Mouse (Mus musculus): ENCODE data around the gene Abl1. TPM values are rescaled to one million over a fixed set of nuclear protein-coding genes. Genes with fewer than 3 reads are reported as not detected.

Abl1 gene
- total RNA-seq, 2 experiments from 2014 or later: 21.9 to 25.2 TPM

GRCm38 (mm10) chr2:31826094-31827085, 138.2 kb downstream of the Abl1 start:
- peak; percentile 28 for DNase-seq

- no peak for DNase-seq
These were observed 139.7 kb downstream of the Abl1 start for GRCm38 (mm10) chr2:31827877-31828276.

DNA sequence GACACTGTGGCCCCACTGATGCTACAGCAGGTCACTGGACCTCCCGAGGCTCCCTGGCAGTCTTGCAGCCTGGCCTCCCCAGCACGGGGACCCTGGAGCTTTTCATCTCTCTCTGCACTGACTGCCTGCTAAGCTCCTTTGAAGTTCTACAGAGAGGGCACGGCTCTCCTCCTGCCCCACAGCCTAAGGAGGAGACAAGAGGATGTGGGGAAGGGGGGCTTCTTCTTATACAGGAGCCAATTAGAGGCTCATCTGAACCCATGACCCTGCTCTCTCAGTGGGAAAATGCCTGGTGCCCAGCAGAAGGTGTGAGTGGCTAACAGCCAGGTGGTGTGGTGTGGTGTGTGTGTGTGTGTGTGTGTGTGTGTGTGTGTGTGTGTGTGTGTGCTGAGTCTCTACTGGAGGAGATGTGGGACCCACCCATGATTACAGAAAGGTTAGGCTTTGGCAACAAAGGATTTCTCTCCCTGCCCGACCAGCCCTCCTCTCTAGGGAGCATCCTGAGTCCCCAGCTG, 140.2 kb downstream of the Abl1 start:
- no peak for DNase-seq

DNA sequence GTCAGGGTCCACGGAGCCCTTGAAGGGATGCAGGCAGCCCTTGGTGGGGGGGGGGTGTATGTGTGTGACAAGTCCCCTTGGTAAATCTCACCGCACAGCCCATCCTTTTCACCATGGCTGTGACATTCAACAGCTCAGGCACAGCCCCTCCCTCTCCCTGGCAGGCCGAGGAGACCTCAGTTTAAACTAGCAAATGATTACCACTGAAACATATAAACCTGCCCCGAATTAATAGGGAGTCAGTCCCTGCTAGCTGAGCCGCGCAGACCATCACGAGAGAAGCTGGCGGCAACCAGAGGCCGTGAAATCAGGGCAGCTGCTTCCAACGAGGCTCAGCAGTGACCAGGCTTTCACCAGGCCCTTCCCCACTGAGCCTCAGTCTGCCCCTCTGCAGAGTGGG, 147.9 kb downstream of the Abl1 start:
- no peak for DNase-seq

- no peak for DNase-seq
These were observed 148.8 kb downstream of the Abl1 start for GRCm38 (mm10) chr2:31836985-31837384.

- no peak for DNase-seq
These were observed 150.7 kb downstream of the Abl1 start for GRCm38 (mm10) chr2:31838868-31839267.

DNA sequence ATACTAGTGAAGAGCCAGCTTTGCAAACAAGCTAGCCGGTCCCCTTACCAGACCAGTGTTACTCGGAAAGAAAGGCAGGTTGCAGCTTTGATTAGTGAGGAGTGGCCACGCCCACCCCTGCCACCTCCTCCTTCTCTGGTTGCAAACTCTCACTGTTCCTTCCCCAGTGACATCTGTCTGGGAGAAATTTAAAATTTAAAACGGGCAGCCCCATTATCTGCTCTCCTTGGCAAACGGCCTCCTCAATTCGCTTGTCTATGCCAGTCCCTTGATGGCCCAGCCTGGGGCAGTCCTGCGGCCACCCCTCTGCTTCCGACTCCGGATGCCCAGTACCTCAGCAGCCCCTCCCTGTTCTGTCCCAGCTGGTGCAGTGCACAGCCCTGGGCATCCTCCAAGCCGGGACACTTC, 156.6 kb downstream of the Abl1 start:
- DNase-seq: no peak

DNA sequence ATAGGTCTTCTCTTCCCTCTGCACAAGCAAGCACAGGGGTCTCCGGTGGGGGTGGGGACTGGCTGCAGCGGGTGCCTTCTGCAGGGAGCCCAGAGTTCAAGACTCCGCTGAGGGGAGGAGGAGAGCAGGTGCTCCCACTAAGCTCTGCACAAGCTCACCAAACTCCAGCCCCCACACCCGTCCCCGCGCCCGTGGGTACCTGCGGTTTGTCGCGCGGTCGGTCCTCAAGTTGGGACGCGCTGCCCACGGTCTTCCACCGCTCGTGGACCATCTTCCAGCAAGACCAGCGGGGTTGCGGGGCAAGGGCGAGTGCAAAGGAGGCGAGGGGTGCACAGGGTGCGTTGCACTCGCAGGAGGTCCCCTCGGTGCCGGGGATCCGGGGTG, 157.3 kb downstream of the Abl1 start:
- no peak for DNase-seq

DNA sequence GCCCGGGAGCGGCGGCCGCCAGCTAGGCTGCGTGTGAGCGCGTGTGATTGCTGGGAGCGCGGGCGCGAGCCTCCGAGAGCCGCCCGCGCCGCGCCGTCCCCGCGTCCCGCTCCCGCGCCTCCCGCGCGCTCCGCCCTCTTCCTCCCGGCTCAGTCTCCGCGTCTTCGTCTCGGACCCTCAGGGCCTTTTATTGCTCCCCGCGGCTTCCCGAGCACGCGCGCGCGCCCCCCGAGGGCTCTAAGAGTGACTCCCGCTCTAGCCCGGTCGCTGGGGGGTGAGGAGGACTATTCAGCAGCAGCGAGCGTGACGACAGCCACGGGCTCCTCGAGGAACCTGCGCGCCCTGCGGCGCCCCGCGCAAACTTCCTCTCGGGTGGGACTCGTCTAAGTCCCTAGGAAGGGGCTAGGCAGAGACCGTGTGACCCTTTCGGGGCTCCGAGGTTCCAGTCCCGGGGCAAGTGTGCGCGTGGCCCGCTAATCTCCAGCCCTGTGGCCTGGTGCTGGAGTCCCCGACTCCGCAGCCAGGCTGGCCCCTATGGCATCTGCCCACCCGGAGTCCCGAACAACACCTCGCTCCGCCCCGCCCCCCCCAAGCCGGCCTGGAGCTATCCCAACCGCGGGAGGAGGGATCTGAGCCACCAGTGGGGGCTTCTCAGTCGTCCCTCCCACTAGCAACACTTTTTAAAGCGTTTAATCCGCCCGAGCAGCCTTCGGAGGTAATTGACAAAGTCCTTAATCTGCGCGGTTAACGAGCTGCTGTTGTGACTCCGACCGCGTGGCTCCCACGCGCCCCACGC, 157.9 kb downstream of the Abl1 start, which contains the start of gene Fibcd1:
TSS of gene Fibcd1 (minus strand) at position 110 of the 796 bp plus-strand sequence.
- no peak for DNase-seq

DNA sequence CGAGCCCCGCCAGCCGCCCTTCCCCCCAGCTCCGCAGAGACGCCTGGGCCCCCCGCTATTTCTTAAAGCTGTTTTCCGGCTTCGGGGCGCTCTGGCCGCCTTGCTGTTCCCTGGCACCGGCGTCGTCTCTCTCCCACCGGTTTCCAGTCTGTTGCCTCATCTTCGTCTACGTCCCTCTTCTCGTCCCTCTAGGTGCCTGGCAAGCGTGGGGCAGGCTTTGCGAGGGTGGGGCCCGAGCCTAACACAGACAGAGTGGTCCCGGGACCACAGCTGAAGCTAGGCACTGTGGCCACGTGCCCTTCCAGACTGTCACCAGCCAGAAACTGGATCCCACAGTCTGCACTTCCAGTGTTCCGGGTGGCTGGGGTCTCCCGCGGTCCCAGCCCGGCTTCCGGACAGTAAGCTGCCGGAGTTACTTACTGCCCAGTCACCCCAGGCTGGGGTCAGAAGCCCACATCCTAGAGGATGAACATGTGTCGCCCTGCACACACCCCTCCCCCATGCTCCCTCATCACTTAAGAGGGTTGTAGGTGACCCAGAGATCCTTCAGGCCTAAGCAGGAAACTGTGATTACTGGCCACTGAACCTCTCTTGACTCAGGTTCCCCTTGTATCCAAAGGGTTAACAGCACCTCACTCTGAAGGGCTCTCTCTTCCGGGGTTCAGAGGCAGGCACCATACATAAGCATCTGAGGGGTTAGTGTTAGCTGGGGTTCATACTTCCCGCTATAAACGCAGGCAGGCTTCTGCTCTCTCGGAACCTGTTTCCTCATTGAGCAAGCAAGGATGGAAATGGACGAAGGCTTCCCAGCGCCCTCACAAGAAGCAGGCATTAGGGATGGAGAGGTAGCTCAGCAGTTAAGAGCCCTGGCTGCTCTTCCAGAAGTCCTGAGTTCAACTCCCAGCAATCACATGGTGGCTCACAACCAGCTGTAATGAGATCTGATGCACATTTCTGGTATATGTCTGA, 158.8 kb downstream of the Abl1 start:
- no peak for DNase-seq

- DNase-seq: no peak
These were observed 159.7 kb downstream of the Abl1 start for GRCm38 (mm10) chr2:31847908-31848307.

GRCm38 (mm10) chr2:31850141-31850540, 162.0 kb downstream of the Abl1 start:
- no peak for DNase-seq

Other genes starting within 250 kb of the Abl1 start
- gene Ass1, start 218.2 kb upstream of the Abl1 start, total RNA-seq (2021): 1 to 10 TPM; 2.0 to 2.7 TPM
- gene Fubp3, start 115.7 kb upstream of the Abl1 start, total RNA-seq (2021): 1 to 10 TPM; 9.2 to 9.4 TPM
- gene Prdm12, start 48.3 kb upstream of the Abl1 start, total RNA-seq (2021): not detected
- gene Exosc2, start 17.7 kb upstream of the Abl1 start, total RNA-seq (2021): 1 to 10 TPM; 6.3 to 7.2 TPM
- gene Qrfp, start 122.2 kb downstream of the Abl1 start, total RNA-seq (2021): not detected
- not detected for gene Fibcd1, start 157.6 kb downstream of the Abl1 start, total RNA-seq (2021)
- gene Lamc3, start 198.9 kb downstream of the Abl1 start, total RNA-seq (2021): under 1 TPM; 0.29 to 0.79 TPM

All from gastrocnemius, postnatal 25 days (tissue).